Mouse (Mus musculus): ENCODE results near the gene Ankra2. TPM values are rescaled to one million over a fixed set of nuclear protein-coding genes. Genes with fewer than 3 reads are reported as not detected.

Ankra2 gene
- polyA plus RNA-seq, 1 experiment from 2014 or later, result 20.6 TPM

DNA sequence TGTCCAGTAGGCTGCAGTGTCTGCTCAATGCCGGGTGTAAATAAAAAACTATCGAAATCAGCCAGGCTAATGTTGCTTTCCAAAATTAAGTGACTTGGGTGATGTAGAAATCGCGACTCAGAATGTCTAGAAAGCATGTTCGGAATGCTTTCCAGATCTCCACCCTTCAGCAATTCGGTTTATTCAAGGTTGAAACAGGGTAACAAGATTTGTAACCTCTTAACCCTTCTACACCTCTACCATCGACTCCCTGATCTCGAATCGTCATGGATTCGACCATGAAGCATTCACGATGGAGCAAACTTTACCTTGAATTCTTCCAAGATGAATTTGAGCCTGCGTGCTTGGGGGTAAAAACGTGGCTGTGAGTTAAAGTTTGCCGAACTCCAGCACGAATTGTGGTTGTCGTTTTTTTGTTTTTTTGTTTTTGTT, 54.4 kb downstream of the Ankra2 start:
- Histone ChIP-seq H3K4me1 (ENCODE audit: control insufficient read depth, insufficient read depth, low read length) (peaks cover 9% of the 10 kb centered on the region), H3K27me3 (ENCODE audit: control insufficient read depth, insufficient read depth, low read length) (no peaks in the 10 kb centered on the region), H3K9me3 (replicated peaks; ENCODE audit: control insufficient read depth, low read length) (no peaks in the 10 kb centered on the region), H3K27ac (ENCODE audit: low read length) (peak overlapping the region; percentile 86), H3K9ac (ENCODE audit: low read length) (peak overlapping the region; percentile 99), H3K4me2 (ENCODE audit: low read depth, low read length) (peak overlapping the region; percentile 78), H3K36me3 (ENCODE audit: control insufficient read depth, insufficient read depth, low read length) (0 out of 2 replicates have a peak, but pooled peaks cover 6% of the 10 kb centered on the region), H3K4me3 (replicated peaks; ENCODE audit: low read length) (peak overlapping the region; percentile 97)
- no peak; the same call in 1 of the 2 replicates for ATAC-seq (ENCODE audit: insufficient read depth, low FRiP score)
- 2% methylated on average over 16 of the region's 16 CpGs for WGBS

DNA sequence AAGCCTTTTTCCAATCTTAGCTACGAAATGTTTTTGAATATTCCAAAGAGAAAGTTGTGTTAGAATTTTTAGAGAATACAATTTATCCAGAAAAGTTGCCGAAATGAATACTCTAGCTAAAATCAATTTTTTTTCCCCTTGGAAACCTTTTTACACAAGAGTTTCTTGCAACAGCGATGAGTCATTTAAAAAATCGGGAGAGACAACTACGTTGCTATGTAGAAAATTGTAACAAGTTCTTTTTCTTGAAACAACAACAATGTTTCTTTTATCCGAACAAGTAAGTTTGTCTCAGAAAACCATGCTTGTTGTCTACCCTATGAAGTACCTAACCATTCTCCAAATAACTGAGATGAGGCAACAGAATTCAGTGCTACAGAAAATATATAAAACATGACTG, 55.0 kb downstream of the Ankra2 start:
- Histone ChIP-seq H3K27ac (ENCODE audit: low read length) (no peak overlapping the region), H3K4me2 (ENCODE audit: low read depth, low read length) (no peak overlapping the region), H3K27me3 (ENCODE audit: control insufficient read depth, insufficient read depth, low read length) (no peaks in the 10 kb centered on the region), H3K4me3 (replicated peaks; ENCODE audit: low read length) (no peak overlapping the region), H3K4me1 (ENCODE audit: control insufficient read depth, insufficient read depth, low read length) (peaks cover 9% of the 10 kb centered on the region), H3K9me3 (replicated peaks; ENCODE audit: control insufficient read depth, low read length) (no peaks in the 10 kb centered on the region), H3K9ac (ENCODE audit: low read length) (no peak overlapping the region), H3K36me3 (ENCODE audit: control insufficient read depth, insufficient read depth, low read length) (0 out of 2 replicates have a peak, but pooled peaks cover 3% of the 10 kb centered on the region)
- ATAC-seq (ENCODE audit: insufficient read depth, low FRiP score), result no peak
- WGBS, result 88% methylated on average over 6 of the region's 6 CpGs

Other genes with a start within 250 kb of the Ankra2 start
- 26.6 and 30.7 TPM in 2 replicates for gene Arhgef28, start 56.6 kb upstream of the Ankra2 start, polyA plus RNA-seq (2015; fragmentation: Nextera tagmentation; extraction: Ambion mirVana)
- 27.8 and 30.0 TPM in 2 replicates for gene Utp15, start within 50 bp of the Ankra2 start, polyA plus RNA-seq (2015; fragmentation: Nextera tagmentation; extraction: Ambion mirVana)
- gene Gm21976, start 16.8 kb downstream of the Ankra2 start, polyA plus RNA-seq (2015; fragmentation: Nextera tagmentation; extraction: Ambion mirVana), result not detected in 2 replicates
- gene Btf3, start 53.9 kb downstream of the Ankra2 start, polyA plus RNA-seq (2015; fragmentation: Nextera tagmentation; extraction: Ambion mirVana), result 531 and 636 TPM in 2 replicates
- 0.04 TPM in 1 of 2 replicates, not detected in the other for gene Foxd1, start 91.2 kb downstream of the Ankra2 start, polyA plus RNA-seq (2015; fragmentation: Nextera tagmentation; extraction: Ambion mirVana)
- gene Gm10320, start 228.9 kb downstream of the Ankra2 start, polyA plus RNA-seq (2015; fragmentation: Nextera tagmentation; extraction: Ambion mirVana), result 1.6 and 3.8 TPM in 2 replicates

Measured in stomach, embryonic 16.5 days (tissue).